ENCODE assay signal across 10 mouse cellular contexts in the genomic region with DNA sequence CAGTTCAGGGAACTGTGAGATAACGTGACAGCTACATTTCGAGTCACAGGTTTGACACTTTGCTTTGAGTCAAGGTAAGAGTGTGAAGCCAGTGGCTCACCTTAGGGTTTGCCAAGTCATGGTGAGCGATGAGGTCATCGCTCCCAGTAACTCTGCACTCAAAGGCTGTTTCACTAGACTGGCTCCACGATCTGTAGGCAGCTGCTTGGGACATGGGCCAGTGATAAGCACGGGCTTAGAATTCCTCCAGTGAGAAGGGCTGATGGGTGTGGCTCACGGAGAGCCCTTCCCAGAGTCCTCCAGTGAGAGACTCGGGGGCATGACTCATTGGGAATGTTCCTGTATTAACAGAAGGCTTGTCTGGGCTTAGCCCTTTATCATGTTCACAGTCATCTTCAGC. TPM values are rescaled to one million over a fixed set of nuclear protein-coding genes. Genes with fewer than 3 reads are reported as not detected.
DNase-seq lines count a peak whose midpoint lies in the region; ATAC-seq lines count a peak whose summit lies in the region.
"Had no signal": no experiment of that assay in that cellular context is flagged by ENCODE, and none has a peak within 500 bp of the region (broad histone marks: within the 10 kb centered on the region; RNA-seq: fewer than 3 reads in every experiment).

No protein-coding gene starts in this region.

- peaks cover 2% of the 10 kb centered on the region for H3K4me1 ChIP-seq in lung, embryonic 16.5 days (replicated peaks; ENCODE audit: control insufficient read depth, insufficient read depth, low read length)
- H3K4me1 ChIP-seq: midbrain, embryonic 15.5 days had no signal

- no peak overlapping the region for H3K9ac ChIP-seq in lung, embryonic 16.5 days (ENCODE audit: low read length)
- H3K9ac ChIP-seq: midbrain, embryonic 15.5 days had no signal

- DNase-seq in ES-CJ7 (ENCODE audit: low read depth, low spot score): peak; percentile 89
- DNase-seq in adrenal gland, postnatal 25 days: peak; percentile 32
- DNase-seq in heart, postnatal 10 days: peak; percentile 77
- DNase-seq in left cerebral cortex, postnatal 36 days (ENCODE audit: low spot score in 2 of 2): no peak
- DNase-seq in spleen, postnatal 36 days (ENCODE audit: low spot score in 2 of 2): no peak
- DNase-seq in kidney, adult 18-20 months: no peak

- no peaks in the 10 kb centered on the region for H3K27me3 ChIP-seq in lung, embryonic 16.5 days (ENCODE audit: control insufficient read depth, insufficient read depth, low read depth, low read length)
- H3K27me3 ChIP-seq: midbrain, embryonic 15.5 days had no signal

- H3K4me2 ChIP-seq in lung, embryonic 16.5 days (ENCODE audit: low read depth, low read length): no peak overlapping the region
- H3K4me2 ChIP-seq: midbrain, embryonic 15.5 days had no signal

- intact Hi-C loops in heart, postnatal 10 days (cut with DNase I): no loop called here
- intact Hi-C loops in left cerebral cortex, postnatal 36 days (cut with DNase I): no loop called here

- ATAC-seq in lung, embryonic 16.5 days (ENCODE audit: low read depth): peak; percentile 90
- ATAC-seq in cerebellum, adult (ENCODE audit: insufficient number of reproducible peaks, low FRiP score, low TSS enrichment): no peak
- ATAC-seq: hindbrain, embryonic 16.5 days; midbrain, embryonic 15.5 days had no signal

- no peaks in the 10 kb centered on the region for H3K36me3 ChIP-seq in lung, embryonic 16.5 days (ENCODE audit: control insufficient read depth, insufficient read depth, low read length)
- H3K36me3 ChIP-seq: midbrain, embryonic 15.5 days had no signal

- no peaks in the 10 kb centered on the region for H3K9me3 ChIP-seq in lung, embryonic 16.5 days (ENCODE audit: control insufficient read depth, low read length)
- H3K9me3 ChIP-seq: midbrain, embryonic 15.5 days had no signal

- 51% methylated on average over 8 of the region's 8 CpGs for WGBS in lung, embryonic 16.5 days

- H3K4me3 ChIP-seq in lung, embryonic 16.5 days (ENCODE audit: low read length): no peak overlapping the region
- H3K4me3 ChIP-seq: midbrain, embryonic 15.5 days had no signal

- H3K27ac ChIP-seq in lung, embryonic 16.5 days (ENCODE audit: low read length): 0 out of 2 replicates have a peak overlapping the region, but pooled peaks have one; percentile 47
- H3K27ac ChIP-seq: midbrain, embryonic 15.5 days had no signal

RNA-seq across cellular contexts. Expression of gene Pbx4, which starts 16.7 kb away (rescaled TPM):
- 1.7 and 2.5 TPM in 2 replicates for total RNA-seq in adrenal gland, postnatal 25 days (2021)
- 1 to 10 TPM in 1 of 2 experiments, under 1 TPM in 1; 0.65 to 1.2 TPM for total RNA-seq in heart, postnatal 10 days (2021)
- 13.4 and 17.1 TPM in 2 replicates for polyA plus RNA-seq in lung, embryonic 16.5 days (2015; fragmentation: Nextera tagmentation; extraction: Ambion mirVana)
- total RNA-seq in left cerebral cortex, postnatal 36 days (2021): 10 to 100 TPM; 19.2 to 20.8 TPM

RNA-seq across cellular contexts. Expression of gene Lpar2, which starts 26.7 kb away (rescaled TPM):
- total RNA-seq in adrenal gland, postnatal 25 days (2021): 1.7 and 2.1 TPM in 2 replicates
- under 1 TPM; 0.55 to 0.57 TPM for total RNA-seq in heart, postnatal 10 days (2021)
- polyA plus RNA-seq in lung, embryonic 16.5 days (2015; fragmentation: Nextera tagmentation; extraction: Ambion mirVana): 0.45 and 0.48 TPM in 2 replicates
- under 1 TPM; 0.37 to 0.57 TPM for total RNA-seq in left cerebral cortex, postnatal 36 days (2021)

RNA-seq across cellular contexts. Expression of gene Cilp2, which starts 38.5 kb away (rescaled TPM):
- not detected in 2 replicates for total RNA-seq in adrenal gland, postnatal 25 days (2021)
- total RNA-seq in heart, postnatal 10 days (2021): 1 to 10 TPM; 1.2 to 1.3 TPM
- 0.26 and 0.30 TPM in 2 replicates for polyA plus RNA-seq in lung, embryonic 16.5 days (2015; fragmentation: Nextera tagmentation; extraction: Ambion mirVana)
- total RNA-seq in left cerebral cortex, postnatal 36 days (2021): 1 to 10 TPM in 1 of 2 experiments, under 1 TPM in 1; 0.91 to 1.0 TPM

RNA-seq across cellular contexts. Expression of gene Gmip, which starts 40.5 kb away (rescaled TPM):
- total RNA-seq in adrenal gland, postnatal 25 days (2021): 13.4 and 18.2 TPM in 2 replicates
- 1 to 10 TPM; 6.4 to 8.6 TPM for total RNA-seq in heart, postnatal 10 days (2021)
- polyA plus RNA-seq in lung, embryonic 16.5 days (2015; fragmentation: Nextera tagmentation; extraction: Ambion mirVana): 7.1 and 7.9 TPM in 2 replicates
- total RNA-seq in left cerebral cortex, postnatal 36 days (2021): 10 to 100 TPM; 10.8 to 19.5 TPM

RNA-seq across cellular contexts. Expression of gene Tssk6, which starts 53.0 kb away (rescaled TPM):
- total RNA-seq in adrenal gland, postnatal 25 days (2021): 0.24 TPM in 1 of 2 replicates, not detected in the other
- under 1 TPM; 0.25 to 0.31 TPM for total RNA-seq in heart, postnatal 10 days (2021)
- polyA plus RNA-seq in lung, embryonic 16.5 days (2015; fragmentation: Nextera tagmentation; extraction: Ambion mirVana): 2.0 and 2.7 TPM in 2 replicates
- total RNA-seq in left cerebral cortex, postnatal 36 days (2021): under 1 TPM in 1 of 2 experiments, not detected in 1; 0.32 TPM

Comparison
In these comparisons a context has a peak if more than half of its experiments do, and no peak if none do; other contexts are left out.
1. DNase-seq: peak in ES-CJ7 (single experiment), adrenal gland, postnatal 25 days (single experiment) and heart, postnatal 10 days (2 of 2); none in left cerebral cortex, postnatal 36 days (0 of 2), spleen, postnatal 36 days (0 of 2) and kidney, adult 18-20 months (single experiment).